ENCODE assay signal across 31 mouse cellular contexts in the genomic region with DNA sequence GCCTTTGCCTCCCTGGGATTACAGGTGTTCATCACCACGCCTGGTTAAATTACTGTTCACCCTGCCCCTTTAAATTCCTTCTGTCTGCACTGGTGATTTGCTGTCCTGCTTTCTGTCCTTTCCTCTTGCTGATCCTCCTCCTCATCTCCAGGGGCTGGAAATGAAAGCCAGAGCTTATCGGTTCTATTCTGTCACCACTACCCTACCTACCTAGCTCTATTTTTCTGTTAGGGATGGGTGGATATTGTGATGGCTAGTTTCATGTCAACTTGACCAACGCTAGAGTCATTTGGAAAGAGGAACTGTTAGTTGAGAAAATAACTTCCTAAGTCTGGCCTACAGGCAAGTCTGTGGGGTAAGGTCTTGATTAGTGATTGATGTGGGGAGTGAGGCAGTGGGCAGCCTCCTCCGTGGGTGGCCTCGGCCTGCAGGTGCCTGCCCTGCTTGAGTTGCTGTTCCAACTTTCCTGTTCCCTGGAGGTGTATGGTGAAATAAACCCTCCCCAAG. TPM values are rescaled to one million over a fixed set of nuclear protein-coding genes. Genes with fewer than 3 reads are reported as not detected.
"Had no signal": no experiment of that assay in that cellular context is flagged by ENCODE, and none has a peak within 500 bp of the region (broad histone marks: within the 10 kb centered on the region; RNA-seq: fewer than 3 reads in every experiment).

No protein-coding gene starts in this region.

- H3K4me2 ChIP-seq: heart, embryonic 11.5 days; heart, embryonic 13.5 days; heart, embryonic 15.5 days; hindbrain, embryonic 13.5 days; hindbrain, embryonic 15.5 days; kidney, embryonic 15.5 days; limb, embryonic 13.5 days; limb, embryonic 15.5 days; liver, embryonic 12.5 days had no signal

- H3K4me3 ChIP-seq: gastrocnemius, adult 2 months; heart, adult 2 months; heart, embryonic 13.5 days; heart, embryonic 15.5 days; hindbrain, embryonic 13.5 days; hindbrain, embryonic 15.5 days; kidney, embryonic 15.5 days; limb, embryonic 13.5 days; limb, embryonic 15.5 days; liver, embryonic 12.5 days had no signal

- H3K27ac ChIP-seq: gastrocnemius, adult 2 months; heart, adult 2 months; heart, embryonic 13.5 days; heart, embryonic 15.5 days; hindbrain, embryonic 13.5 days; hindbrain, embryonic 15.5 days; hindbrain, postnatal 0 days; kidney, embryonic 15.5 days; kidney, postnatal 0 days; limb, embryonic 13.5 days; limb, embryonic 15.5 days; liver, embryonic 12.5 days; liver, embryonic 14.5 days had no signal

- H3K9me3 ChIP-seq: heart, embryonic 13.5 days; heart, embryonic 15.5 days; hindbrain, embryonic 13.5 days; hindbrain, embryonic 15.5 days; kidney, embryonic 15.5 days; limb, embryonic 13.5 days; limb, embryonic 15.5 days; liver, embryonic 12.5 days had no signal

- DNase-seq: gastrocnemius, adult 2 months; gastrocnemius, postnatal 10 days; gastrocnemius, postnatal 25 days; heart, adult 11 months; heart, adult 2 months; heart, postnatal 14 days; heart, postnatal 36 days; kidney, adult 11 months; kidney, adult 2 months; kidney, adult 9 months; kidney, postnatal 14 days; kidney, postnatal 36 days; layer of hippocampus, adult 9-11 months; layer of hippocampus, postnatal 36 days; left cerebral cortex, postnatal 4 days had no signal

- H3K4me1 ChIP-seq: heart, embryonic 15.5 days; hindbrain, embryonic 13.5 days; hindbrain, embryonic 15.5 days; kidney, embryonic 15.5 days; limb, embryonic 15.5 days; liver, embryonic 12.5 days had no signal

- H3K9ac ChIP-seq: heart, embryonic 13.5 days; heart, embryonic 15.5 days; hindbrain, embryonic 13.5 days; hindbrain, embryonic 15.5 days; kidney, embryonic 15.5 days; limb, embryonic 13.5 days; limb, embryonic 15.5 days; liver, embryonic 12.5 days; liver, embryonic 14.5 days had no signal

- H3K27me3 ChIP-seq: heart, embryonic 13.5 days; heart, embryonic 15.5 days; hindbrain, embryonic 13.5 days; hindbrain, embryonic 15.5 days; kidney, embryonic 15.5 days; limb, embryonic 13.5 days; limb, embryonic 15.5 days; liver, embryonic 12.5 days had no signal

RNA-seq across cellular contexts. Expression of gene Adprhl1, which starts 23.0 kb away (rescaled TPM):
- total RNA-seq: hematopoietic stem cell, adult 5-6 weeks; hindbrain, postnatal 0 days had no signal
- polyA plus RNA-seq: kidney, postnatal 0 days; large intestine, adult 2 months; limb, embryonic 11.5 days; liver, adult 2 months; liver, embryonic 12.5 days; liver, embryonic 14.5 days had no signal
